Mouse (Mus musculus) cortical plate, adult 2 months (tissue): Measurements from ENCODE around the gene Bank1.

Experiments used
- CTCF ChIP-seq: fragments of 200-500 bp; IDR thresholded peaks from 2 replicates; pipeline ENCODE4 v1.5.1; 2011; ENCODE audit warnings: mild to moderate bottlenecking, control low read depth, low read length; ENCODE audit not compliant: insufficient read depth; ENCODE audit errors: extremely low read depth
- POLR2A ChIP-seq: fragments of 200-500 bp; IDR thresholded peaks from 2 replicates; pipeline ENCODE4 v1.6.1; 2011; ENCODE audit warnings: mild to moderate bottlenecking, low read length, control low read depth; ENCODE audit not compliant: insufficient read depth; ENCODE audit errors: extremely low read depth

DNA sequence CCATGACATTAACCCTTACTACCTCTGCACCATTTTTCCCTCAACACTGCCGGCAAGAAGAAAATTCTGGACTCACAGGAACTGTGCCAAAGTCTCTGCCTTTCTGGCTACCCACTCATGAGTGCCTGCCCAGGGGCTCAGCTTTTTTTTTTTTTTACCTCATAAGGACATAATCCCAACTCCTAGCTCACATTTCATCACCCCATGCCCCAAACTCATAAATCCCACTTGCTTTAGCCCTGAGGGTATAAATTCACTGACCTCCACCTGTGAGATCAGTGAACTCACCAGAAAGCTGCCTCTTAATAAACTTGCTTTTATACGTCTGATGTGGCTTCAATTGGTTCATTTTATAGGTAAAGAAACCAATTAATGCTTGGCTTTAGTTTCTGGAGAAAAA is 28.5 kb downstream of the Bank1 start:
- TF ChIP-seq CTCF (no peak), POLR2A (no peak)
